Mouse (Mus musculus) c-Kit-positive CD71-negative TER-119-negative erythroid progenitor cells, embryonic 14.5 days (primary cell): Measurements from ENCODE around the gene Gm37419.

ENCODE experiments used
- DNase-seq: peaks from one replicate; pipeline ENCODE4 v3.0.0-alpha.2; 2013; ENCODE audit warnings: low read depth

The Gm37419 gene

DNA sequence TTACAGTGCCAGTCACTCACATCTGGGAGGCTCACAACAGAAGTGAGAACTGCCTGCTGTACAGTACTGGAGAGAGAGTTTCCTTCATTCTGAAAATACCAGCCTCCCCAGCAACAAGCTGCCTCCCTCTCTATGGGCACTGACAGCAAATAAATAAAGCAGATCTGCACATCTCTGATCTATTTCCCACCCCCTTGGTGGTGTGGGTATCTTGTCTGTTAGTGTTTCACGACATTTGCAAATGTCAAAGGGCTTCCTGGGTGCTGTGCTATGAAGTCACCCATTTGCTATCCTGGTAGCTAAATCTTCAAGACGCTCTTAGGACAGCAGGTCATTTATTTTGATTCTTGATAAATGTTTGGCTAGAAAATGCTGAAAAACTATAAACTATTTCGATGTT lies 8.9 kb downstream of the Gm37419 start:
- no peak for DNase-seq

- DNase-seq, result no peak
These were observed 9.6 kb downstream of the Gm37419 start for GRCm38 (mm10) chr16:23997912-23998311.

DNA sequence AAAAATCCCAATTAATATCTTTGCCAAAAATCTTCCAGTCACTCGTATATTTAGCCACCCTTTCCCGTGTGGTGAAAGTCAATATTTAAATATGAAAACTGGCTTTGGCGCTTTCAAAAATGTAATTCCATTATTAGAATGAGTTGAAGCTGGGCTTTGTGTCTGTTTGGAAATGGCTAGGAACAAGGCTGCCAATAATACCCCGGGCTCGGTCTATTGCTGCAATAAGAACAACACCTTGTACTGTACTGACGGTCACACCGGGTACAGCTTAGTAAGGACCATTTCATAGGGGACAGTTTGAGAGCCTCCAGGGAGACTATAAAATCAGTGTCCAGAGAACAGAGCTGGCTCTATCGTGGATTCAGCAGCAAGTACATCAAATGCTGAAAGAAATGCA lies 17.6 kb downstream of the Gm37419 start:
- DNase-seq, result no peak

GRCm38 (mm10) chr16:24009891-24010290 lies 21.6 kb downstream of the Gm37419 start:
- DNase-seq, result no peak

DNA sequence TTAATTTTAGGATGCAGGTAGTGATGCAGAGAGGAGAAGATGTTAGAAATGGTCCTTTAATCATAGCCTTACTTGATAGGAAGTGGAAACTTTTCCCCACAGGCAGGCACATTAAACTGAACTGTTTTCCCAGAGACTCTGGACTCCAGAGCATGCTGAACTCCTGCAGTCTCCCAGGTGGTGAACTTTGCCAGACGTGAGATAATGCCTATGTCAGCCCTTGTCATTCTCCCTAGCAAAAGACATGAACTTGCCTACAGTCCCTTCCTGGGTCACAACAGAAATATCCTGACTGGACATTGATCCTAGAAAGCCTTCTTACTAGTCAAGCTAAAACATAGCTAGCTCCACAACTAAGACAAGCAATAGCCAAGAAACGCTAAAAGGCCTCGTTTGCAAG lies 23.0 kb downstream of the Gm37419 start:
- no peak for DNase-seq

DNA sequence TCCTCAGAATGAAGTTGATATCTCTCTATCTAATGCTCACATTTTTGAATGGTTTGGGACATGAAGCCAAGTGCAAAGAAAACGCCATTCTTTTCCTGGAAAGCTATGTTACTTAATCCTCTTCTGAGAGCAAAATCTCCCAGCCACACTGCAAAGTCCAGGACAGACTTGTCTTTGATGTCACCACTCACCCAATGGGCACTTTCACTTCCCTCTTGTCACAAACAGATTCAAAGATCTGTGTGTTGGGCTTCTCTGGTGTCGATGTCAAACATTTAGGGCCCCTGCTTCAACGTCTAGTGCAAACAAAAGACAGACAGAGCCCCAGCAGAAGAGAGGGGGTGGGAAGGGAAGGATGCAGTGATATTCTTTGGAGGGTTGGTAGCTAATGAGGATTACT lies 23.8 kb downstream of the Gm37419 start:
- DNase-seq, result no peak

- no peak for DNase-seq
These were observed 26.1 kb downstream of the Gm37419 start for GRCm38 (mm10) chr16:24014378-24014777.

DNA sequence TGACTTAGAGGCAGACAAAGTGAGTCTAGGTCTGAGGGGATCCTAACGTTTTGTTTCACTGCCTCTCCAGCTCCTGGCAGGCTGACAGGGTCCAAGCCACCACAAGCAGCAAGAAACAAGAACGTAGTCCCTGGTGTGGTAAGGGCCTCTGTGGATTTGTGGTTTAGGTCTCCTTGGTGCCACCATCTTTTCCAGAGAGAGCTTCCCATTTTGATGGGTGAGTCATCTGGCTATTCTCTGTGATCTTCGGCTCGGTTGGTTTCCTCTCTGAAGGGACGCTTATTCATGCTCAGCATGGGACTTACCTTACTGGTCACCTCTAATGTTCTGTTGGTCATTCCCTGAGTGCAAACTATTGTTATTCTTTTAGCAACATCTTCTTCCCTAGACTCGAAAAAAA lies 28.0 kb downstream of the Gm37419 start:
- no peak for DNase-seq

DNA sequence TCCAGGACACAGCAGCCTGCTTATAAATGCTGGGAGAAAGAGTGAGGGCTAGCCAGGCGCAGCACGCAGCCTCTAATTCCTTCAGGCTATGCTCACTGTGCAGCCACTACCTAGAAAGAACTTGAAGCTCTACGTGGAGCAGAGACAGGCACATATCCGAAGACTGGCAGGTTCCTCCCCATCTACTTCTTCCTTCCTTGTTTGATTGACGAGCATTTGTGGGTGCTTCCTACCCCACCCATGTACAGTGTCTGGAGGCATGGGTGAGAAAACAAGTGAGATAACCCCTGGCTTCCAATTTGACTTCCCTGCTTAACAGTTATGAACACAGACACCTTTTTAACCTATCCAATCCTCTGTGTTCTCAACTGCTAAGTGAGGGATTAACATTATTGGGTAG lies 28.5 kb downstream of the Gm37419 start:
- no peak for DNase-seq

GRCm38 (mm10) chr16:24021722-24022121 lies 33.4 kb downstream of the Gm37419 start:
- DNase-seq, result no peak

- DNase-seq, result no peak
These were observed 34.3 kb downstream of the Gm37419 start for GRCm38 (mm10) chr16:24022605-24023004.

- no peak for DNase-seq
These were observed 37.2 kb downstream of the Gm37419 start for GRCm38 (mm10) chr16:24025442-24025841.

DNA sequence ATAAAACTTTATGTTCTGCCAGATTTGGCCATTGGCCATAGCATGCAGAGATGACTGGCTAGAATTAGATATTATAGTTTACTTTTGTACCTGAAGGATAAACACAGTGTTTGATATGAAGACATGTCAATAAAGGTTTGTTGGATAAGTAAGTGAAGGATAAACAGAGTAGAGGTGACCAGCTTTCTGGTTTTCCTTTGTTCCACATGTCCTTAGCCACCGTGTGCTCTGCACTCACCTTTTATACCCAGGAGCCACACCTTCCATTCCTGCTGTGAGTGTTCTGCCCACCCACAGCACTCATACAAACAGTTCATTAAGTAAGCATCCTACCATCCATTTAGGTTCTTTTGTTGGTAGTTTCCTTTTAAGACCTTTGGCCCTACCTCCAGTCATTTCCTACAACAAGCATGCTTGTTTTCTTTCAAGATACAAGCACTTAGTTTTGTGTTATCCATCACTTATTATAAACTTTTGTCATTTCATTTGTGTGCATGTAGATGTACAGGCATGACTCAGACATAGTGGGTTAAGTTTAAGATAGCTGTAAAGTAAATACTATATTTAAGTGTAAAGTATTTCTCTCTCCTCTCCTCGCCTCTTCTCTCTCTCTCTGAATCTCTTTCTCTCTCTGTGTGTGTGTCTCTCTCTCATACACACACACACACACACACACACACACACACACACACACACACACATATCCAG lies 41.8 kb downstream of the Gm37419 start:
- DNase-seq, result no peak

DNA sequence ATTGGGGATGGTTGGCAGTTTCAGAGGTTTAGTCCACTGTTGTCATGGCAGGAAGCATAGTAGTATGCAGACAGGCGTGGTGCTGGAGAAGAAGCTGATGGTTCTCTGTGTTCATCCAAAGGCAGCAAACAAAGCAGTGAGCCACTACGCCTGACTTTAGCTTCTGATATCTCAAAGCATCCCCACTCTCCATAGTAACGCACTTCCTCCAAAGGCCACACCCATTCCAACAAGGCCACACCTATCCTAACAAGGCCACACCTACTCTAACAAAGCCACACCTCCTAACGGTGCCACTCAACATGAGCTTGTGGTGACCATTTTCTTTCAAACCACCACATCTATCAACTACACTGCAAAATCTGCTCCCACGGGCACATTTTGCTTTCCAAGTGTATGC lies 45.0 kb downstream of the Gm37419 start:
- DNase-seq, result no peak

GRCm38 (mm10) chr16:24034450-24034849 lies 46.2 kb downstream of the Gm37419 start:
- DNase-seq, result no peak

GRCm38 (mm10) chr16:24035767-24036166 lies 47.5 kb downstream of the Gm37419 start:
- no peak for DNase-seq

DNA sequence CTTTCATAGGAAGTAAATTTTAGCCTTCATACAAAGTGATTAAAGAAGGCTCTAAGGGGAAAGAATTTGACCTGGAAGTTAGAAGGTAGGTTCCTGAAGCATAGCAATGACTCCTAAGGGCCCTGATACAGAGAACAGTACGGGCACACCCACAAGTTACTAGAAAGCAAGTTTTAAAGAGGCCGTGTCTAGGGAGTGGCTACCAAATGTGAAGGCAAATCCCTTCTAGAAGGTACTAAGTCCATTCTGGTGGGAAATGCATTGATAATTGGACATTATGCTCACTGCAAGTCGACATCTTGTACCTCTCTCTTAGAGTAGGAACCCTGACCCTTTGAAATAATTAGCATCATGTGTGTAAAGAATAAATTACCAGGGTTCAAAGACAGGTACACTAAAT lies 48.1 kb downstream of the Gm37419 start:
- no peak for DNase-seq
